Mouse (Mus musculus) forebrain, embryonic 14.5 days (tissue): ENCODE results near the gene She. TPM values are rescaled to one million over a fixed set of nuclear protein-coding genes. Genes with fewer than 3 reads are reported as not detected.
A peak's percentile ranks its signal among the peaks of the same experiment; 100 is the strongest.
"Not testable (repeated sequence)": the region's sequence is repeated elsewhere in the genome, so short reads cannot be mapped to it uniquely, and the experiment has no call there.

ENCODE experiments used
- ATAC-seq: fragments of 200-750 bp; cut with Nextera tagmentation; 2 replicates; pipeline ENCODE4 v1.8.0; 2017; ENCODE audit warnings: mild to moderate bottlenecking, moderate library complexity
- DNase-seq: peaks from one replicate; pipeline ENCODE4 v3.0.0-alpha.2; 2015; ENCODE audit warnings: low spot score
- H3K27ac ChIP-seq: fragments of 300-500 bp; sonication (generic); 2 replicates; pipeline ENCODE4 v1.5.1; 2014; ENCODE audit warnings: low read depth, mild to moderate bottlenecking, control low read depth, low read length, moderate library complexity
- H3K27me3 ChIP-seq: fragments of 300-500 bp; sonication (generic); replicated peaks from 2 replicates; pipeline ENCODE4 v1.6.1; 2014; ENCODE audit warnings: low read length, control low read depth, mixed read lengths; ENCODE audit not compliant: control insufficient read depth, insufficient read depth
- H3K36me3 ChIP-seq: fragments of 300-500 bp; sonication (generic); 2 replicates; pipeline ENCODE4 v1.6.1; 2014; ENCODE audit warnings: low read length, control low read depth; ENCODE audit not compliant: control insufficient read depth, insufficient read depth
- H3K4me1 ChIP-seq: fragments of 300-500 bp; sonication (generic); 2 replicates; pipeline ENCODE4 v1.6.1; 2014; ENCODE audit warnings: antibody characterized with exemption, low read length, control low read depth; ENCODE audit not compliant: control insufficient read depth, insufficient read depth
- H3K4me2 ChIP-seq: fragments of 300-500 bp; sonication (generic); 2 replicates; pipeline ENCODE4 v1.6.1; 2014; ENCODE audit warnings: mild to moderate bottlenecking, control low read depth, low read length
- H3K4me3 ChIP-seq: fragments of 300-500 bp; sonication (generic); 2 replicates; pipeline ENCODE4 v1.5.1; 2014; ENCODE audit warnings: low read depth, low read length, control low read depth
- H3K9ac ChIP-seq: fragments of 300-500 bp; sonication (generic); 2 replicates; pipeline ENCODE4 v1.6.1; 2014; ENCODE audit warnings: mild to moderate bottlenecking, low read length, control low read depth, moderate library complexity
- H3K9me3 ChIP-seq: fragments of 300-500 bp; sonication (generic); replicated peaks from 2 replicates; pipeline ENCODE4 v1.6.1; 2016; ENCODE audit warnings: low read length, control low read depth, mixed read lengths; ENCODE audit not compliant: control insufficient read depth
- WGBS: fragments of 180-500 bp; shearing (Covaris S2); extraction: QIAGEN DNeasy Blood & Tissue Kit; methylation state at CpG from one replicate; pipeline ENCODE4 v1.1.7; 2014; 5-methylcytosine and 5-hydroxymethylcytosine counted together
- polyA plus RNA-seq: library from polyadenylated mRNA; unstranded; fragments of >200 nt; fragmentation: Nextera tagmentation; extraction: Ambion mirVana; gene quantifications from 2 replicates; pipeline ENCODE4 v1.2.1, GENCODE M21; 2014

The She gene
- polyA plus RNA-seq, 1 experiment from 2014 or later = 0.93 TPM

- no peaks in the 10 kb centered on the region for H3K27me3 ChIP-seq
- H3K9ac ChIP-seq = no peak overlapping the region
- peaks cover 14% of the 10 kb centered on the region; the same call in 1 of the 2 replicates for H3K4me1 ChIP-seq
- H3K4me2 ChIP-seq = no peak overlapping the region
- no peak overlapping the region for H3K4me3 ChIP-seq
- WGBS = 85% methylated on average over 8 of the region's 8 CpGs
- no peaks in the 10 kb centered on the region for H3K36me3 ChIP-seq
- ATAC-seq = no peak
- no peaks in the 10 kb centered on the region for H3K9me3 ChIP-seq
- DNase-seq = no peak
- 0 out of 2 replicates have a peak overlapping the region, but pooled peaks have one; percentile 84 for H3K27ac ChIP-seq
Observed at GRCm38 (mm10) chr3:89862182-89862761, 31.1 kb downstream of the She start.

- H3K9me3 ChIP-seq, H3K27me3 ChIP-seq, H3K36me3 ChIP-seq, H3K27ac ChIP-seq, H3K9ac ChIP-seq, H3K4me2 ChIP-seq, H3K4me3 ChIP-seq, ATAC-seq, DNase-seq: not testable (repeated sequence)
- peaks cover 15% of the 10 kb centered on the region for H3K4me1 ChIP-seq
- WGBS = 85% methylated on average over 3 of the region's 3 CpGs
Observed at GRCm38 (mm10) chr3:89863276-89863675, 32.1 kb downstream of the She start.

- Histone ChIP-seq H3K36me3 (no peaks in the 10 kb centered on the region), H3K4me2 (no peak overlapping the region), H3K27ac (no peak overlapping the region), H3K4me1 (peaks cover 21% of the 10 kb centered on the region), H3K9me3 (no peaks in the 10 kb centered on the region), H3K4me3 (no peak overlapping the region), H3K27me3 (no peaks in the 10 kb centered on the region), H3K9ac (no peak overlapping the region)
- ATAC-seq (no peak), DNase-seq (no peak)
- WGBS = 81% methylated on average over 9 of the region's 9 CpGs
Observed at GRCm38 (mm10) chr3:89863716-89864509, 32.7 kb downstream of the She start.

GRCm38 (mm10) chr3:89865020-89865419 lies 33.9 kb downstream of the She start:
- Histone ChIP-seq H3K4me2 (no peak overlapping the region), H3K27me3 (no peaks in the 10 kb centered on the region), H3K36me3 (no peaks in the 10 kb centered on the region), H3K4me3 (no peak overlapping the region), H3K9ac (no peak overlapping the region), H3K27ac (no peak overlapping the region), H3K9me3 (no peaks in the 10 kb centered on the region), H3K4me1 (peaks cover 24% of the 10 kb centered on the region)
- ATAC-seq (no peak), DNase-seq (no peak)
- 52% methylated on average over 6 of the region's 6 CpGs for WGBS

DNA sequence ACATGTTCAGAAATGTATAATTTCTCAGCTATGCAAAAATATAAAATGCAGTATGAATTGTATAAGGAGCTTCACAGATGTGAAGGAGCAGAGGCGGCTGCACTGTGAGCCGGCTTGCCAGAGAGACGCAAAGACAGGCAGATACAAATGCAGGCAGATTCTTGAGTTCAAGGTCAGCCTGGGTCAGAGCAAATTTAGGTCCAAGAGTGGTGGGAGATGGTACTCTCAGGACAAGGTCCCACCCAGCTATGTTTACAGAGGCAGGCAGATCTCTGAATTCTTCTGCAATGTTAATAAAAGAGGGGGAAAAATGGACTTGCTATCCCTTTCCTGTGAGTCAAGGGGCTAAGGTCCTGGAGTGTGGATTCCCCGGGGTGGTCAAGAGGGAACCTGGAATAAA lies 34.6 kb downstream of the She start:
- no peak overlapping the region for H3K4me3 ChIP-seq
- H3K4me1 ChIP-seq = peaks cover 22% of the 10 kb centered on the region
- no peak overlapping the region for H3K27ac ChIP-seq
- H3K4me2 ChIP-seq = no peak overlapping the region
- H3K9me3 ChIP-seq = no peaks in the 10 kb centered on the region
- 79% methylated on average over 4 of the region's 4 CpGs for WGBS
- H3K9ac ChIP-seq = no peak overlapping the region
- ATAC-seq = no peak
- no peak for DNase-seq
- H3K27me3 ChIP-seq = no peaks in the 10 kb centered on the region
- no peaks in the 10 kb centered on the region for H3K36me3 ChIP-seq

DNA sequence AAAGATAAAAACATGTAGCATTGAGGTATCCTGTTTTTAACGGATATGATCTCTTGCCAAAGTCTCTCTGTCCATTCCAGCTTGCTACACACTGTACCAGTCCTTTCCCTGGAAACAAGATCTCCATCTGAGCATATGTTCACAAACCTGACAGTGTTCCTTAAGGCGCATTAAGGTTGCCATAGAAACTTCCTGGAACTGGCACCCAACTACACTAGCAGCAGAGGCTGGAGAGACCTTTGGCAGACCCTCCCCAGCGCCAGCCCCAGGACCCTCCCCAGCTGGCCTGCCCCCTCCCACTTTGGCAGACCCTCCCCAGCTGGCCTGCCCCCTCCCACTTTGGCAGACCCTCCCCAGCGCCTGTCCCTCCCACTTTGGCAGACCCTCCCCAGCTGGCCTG lies 36.5 kb downstream of the She start:
- Histone ChIP-seq H3K4me3 (no peak overlapping the region), H3K4me1 (peaks cover 13% of the 10 kb centered on the region), H3K9ac (no peak overlapping the region), H3K4me2 (no peak overlapping the region), H3K27me3 (no peaks in the 10 kb centered on the region), H3K27ac (peak overlapping the region; percentile 70; the same call in 1 of the 2 replicates), H3K9me3 (no peaks in the 10 kb centered on the region), H3K36me3 (no peaks in the 10 kb centered on the region)
- peak; percentile 87 for ATAC-seq
- DNase-seq = peak; percentile 89
- WGBS = 48% methylated on average over 4 of the region's 4 CpGs

- H3K36me3 ChIP-seq = no peaks in the 10 kb centered on the region
- 18% methylated on average over 7 of the region's 7 CpGs for WGBS
- peaks cover 13% of the 10 kb centered on the region for H3K4me1 ChIP-seq
- no peak overlapping the region for H3K4me3 ChIP-seq
- ATAC-seq (peak; percentile 70), DNase-seq (peak; percentile 74)
- H3K27ac ChIP-seq = peak overlapping the region; percentile 70
- H3K9ac ChIP-seq = no peak overlapping the region
- H3K4me2 ChIP-seq = no peak overlapping the region
- no peaks in the 10 kb centered on the region for H3K9me3 ChIP-seq
- H3K27me3 ChIP-seq = no peaks in the 10 kb centered on the region
Observed at GRCm38 (mm10) chr3:89868357-89868756, 37.2 kb downstream of the She start.

DNA sequence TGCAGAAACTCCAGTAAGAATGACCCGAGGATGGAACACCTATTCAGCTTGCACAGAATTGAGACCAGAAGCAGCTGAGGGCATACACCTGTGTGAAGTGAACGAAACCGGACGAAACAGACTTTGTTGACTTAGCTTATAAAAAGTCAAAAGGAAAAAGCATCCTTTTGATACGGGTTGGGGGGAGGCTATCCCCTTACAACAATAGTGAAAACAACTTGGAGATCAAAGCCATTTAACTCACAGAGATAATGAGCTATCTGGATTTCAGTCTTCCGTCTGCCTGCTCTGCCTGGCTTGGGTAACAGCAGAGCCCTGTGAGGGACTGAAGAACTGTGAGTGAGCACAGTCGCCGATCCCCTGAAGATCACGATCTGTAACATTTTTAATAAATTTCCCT lies 37.8 kb downstream of the She start:
- DNase-seq (no peak), ATAC-seq (no peak)
- H3K9ac ChIP-seq = no peak overlapping the region
- no peak overlapping the region for H3K4me2 ChIP-seq
- H3K36me3 ChIP-seq = no peaks in the 10 kb centered on the region
- no peaks in the 10 kb centered on the region for H3K27me3 ChIP-seq
- 47% methylated on average over 9 of the region's 9 CpGs for WGBS
- H3K4me1 ChIP-seq = peaks cover 13% of the 10 kb centered on the region
- no peak overlapping the region for H3K4me3 ChIP-seq
- peak overlapping the region; percentile 70 for H3K27ac ChIP-seq
- no peaks in the 10 kb centered on the region for H3K9me3 ChIP-seq

DNA sequence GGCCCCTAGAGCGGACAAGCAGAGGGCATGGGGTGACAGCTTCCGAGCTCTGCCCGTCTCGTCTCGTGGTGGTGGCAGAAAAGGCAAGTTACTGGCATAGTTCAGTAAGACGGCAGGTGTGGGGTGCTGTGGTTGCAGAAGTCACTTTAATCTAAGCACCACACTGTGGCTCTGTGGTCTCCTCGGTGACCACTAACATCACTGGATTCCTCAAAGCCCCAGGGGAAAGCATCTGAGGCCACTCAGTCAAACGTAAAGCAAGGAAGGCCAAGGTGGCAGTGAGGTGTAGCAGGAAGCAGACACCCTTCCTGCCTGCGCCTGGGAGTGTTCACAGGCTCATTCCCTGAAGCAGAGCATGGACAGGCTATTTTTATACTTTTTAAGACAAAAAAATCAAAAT lies 38.4 kb downstream of the She start:
- no peak overlapping the region for H3K27ac ChIP-seq
- no peaks in the 10 kb centered on the region for H3K27me3 ChIP-seq
- ATAC-seq = no peak
- H3K4me2 ChIP-seq = no peak overlapping the region
- H3K9me3 ChIP-seq = no peaks in the 10 kb centered on the region
- no peak for DNase-seq
- no peak overlapping the region for H3K4me3 ChIP-seq
- WGBS = 78% methylated on average over 9 of the region's 9 CpGs
- peaks cover 13% of the 10 kb centered on the region for H3K4me1 ChIP-seq
- no peak overlapping the region for H3K9ac ChIP-seq
- H3K36me3 ChIP-seq = no peaks in the 10 kb centered on the region
